Mouse (Mus musculus) G1E-ER4 (cell line): Measurements from ENCODE around the gene Hormad1. TPM values are rescaled to one million over a fixed set of nuclear protein-coding genes. Genes with fewer than 3 reads are reported as not detected.

ENCODE experiments used
- GATA1 ChIP-seq: IDR thresholded peaks from one replicate; pipeline ENCODE4 v1.8.0; 2012; ENCODE audit warnings: low read length, inconsistent platforms
- polyA plus RNA-seq: library from polyadenylated mRNA; stranded (reverse); fragments of >175 nt; gene quantifications from 2 replicates; pipeline ENCODE4 v1.2.3, GENCODE M21; 2012

The Hormad1 gene
- polyA plus RNA-seq, 1 experiment = not detected

DNA sequence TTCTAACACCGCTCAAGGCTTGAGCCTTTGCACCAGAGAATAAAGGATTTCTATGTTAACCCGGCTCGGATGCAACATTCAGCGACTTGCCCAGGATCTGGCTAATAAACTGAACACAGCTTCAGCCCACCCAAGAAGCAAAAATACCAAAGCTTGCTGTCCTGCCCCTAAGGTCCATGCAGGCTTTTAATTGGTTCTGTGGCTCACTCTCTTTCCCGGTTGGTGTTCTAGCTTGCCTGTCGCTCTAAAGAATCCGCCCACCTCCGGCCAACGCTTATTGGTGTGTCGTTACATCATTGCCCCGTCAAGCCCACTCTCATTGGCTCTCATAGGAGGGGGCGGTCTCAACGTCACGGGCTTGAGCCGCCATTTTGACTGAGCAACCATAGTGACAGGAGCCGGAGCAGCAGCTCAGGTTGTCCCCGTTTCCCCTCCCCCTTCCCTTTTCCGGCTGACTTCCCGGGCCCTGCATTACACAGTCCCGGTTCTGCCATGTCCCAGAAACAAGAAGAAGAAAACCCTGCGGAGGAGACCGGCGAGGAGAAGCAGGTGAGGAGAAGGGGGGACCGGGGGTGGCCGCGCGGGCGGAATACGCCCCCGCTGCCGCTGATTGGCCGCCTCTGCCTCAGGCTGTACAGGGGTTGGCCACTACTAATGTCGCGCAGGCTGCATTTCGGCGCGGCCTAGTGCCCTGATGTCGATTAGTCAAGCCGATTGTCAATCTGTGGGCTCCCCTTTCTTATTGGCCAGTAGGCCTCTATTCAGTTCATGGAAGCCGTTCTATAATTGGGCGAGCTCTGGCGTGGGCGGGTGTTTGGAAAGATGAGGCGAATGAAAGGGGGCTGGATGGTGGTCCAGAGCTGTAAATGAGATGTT is 65.4 kb downstream of the Hormad1 start, which contains the start of gene Ensa:
Gene Ensa (plus strand): TSS at position 366 of the 876 bp plus-strand sequence.
- TF ChIP-seq GATA1 = no peak

DNA sequence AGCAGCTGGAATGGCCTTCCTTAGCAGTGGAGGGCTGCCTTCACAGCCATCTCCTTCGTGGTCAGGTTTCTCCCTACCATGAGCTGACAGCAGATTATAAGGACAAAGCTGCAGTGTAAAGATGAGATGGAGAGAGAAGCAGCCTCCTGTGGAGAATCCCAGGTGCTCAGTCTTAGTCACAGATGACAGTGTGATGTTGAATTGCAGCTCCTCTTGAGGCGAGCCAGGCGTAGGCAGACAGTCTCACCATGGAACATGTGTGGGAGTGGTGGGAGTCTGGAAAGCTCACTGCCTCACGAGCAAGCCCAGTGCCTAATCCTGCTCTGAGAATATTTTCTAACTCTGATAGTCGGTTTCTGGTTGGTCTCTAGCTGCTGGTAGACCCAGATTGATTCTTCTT is 68.3 kb downstream of the Hormad1 start:
- TF ChIP-seq GATA1 = no peak

DNA sequence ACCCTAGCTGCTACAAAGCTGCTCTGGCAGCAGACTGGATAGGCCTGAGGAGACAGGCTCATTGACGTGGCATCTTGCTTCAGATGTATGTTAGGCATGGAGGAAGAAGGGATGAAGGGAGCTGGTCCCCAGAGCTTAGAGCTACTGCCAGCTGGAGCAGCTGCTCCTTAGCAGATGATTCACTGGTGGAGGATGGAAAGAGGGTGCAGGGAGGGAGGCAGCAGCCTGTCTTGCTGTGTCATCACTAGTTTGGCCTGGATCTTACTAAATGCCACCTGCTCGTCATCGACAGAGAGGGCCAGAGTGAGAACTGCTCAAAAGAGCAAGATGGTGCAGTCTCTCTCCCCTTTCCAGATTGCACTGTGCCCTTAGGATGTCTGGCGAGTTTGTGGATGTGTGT is 70.3 kb downstream of the Hormad1 start:
- no peak for TF ChIP-seq GATA1

DNA sequence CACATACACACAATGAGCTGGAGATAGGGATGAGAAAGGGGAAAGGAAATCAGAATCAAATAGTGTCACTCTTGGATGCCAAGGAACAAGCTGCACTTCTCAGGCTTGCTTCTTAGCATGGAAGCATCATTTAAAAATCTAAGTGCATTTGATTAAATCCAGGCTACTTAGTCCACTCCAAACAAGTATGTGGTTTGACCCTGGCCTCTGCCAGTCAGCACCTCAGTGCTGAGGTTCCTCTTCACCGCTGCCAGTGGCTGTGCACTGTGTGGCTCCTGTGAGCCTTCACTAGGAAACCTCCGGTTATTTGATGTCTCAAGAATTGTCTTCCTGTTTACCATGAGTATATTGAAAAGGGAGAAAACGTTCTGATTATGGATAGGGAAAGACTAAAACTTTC is 71.4 kb downstream of the Hormad1 start:
- TF ChIP-seq GATA1 = no peak

DNA sequence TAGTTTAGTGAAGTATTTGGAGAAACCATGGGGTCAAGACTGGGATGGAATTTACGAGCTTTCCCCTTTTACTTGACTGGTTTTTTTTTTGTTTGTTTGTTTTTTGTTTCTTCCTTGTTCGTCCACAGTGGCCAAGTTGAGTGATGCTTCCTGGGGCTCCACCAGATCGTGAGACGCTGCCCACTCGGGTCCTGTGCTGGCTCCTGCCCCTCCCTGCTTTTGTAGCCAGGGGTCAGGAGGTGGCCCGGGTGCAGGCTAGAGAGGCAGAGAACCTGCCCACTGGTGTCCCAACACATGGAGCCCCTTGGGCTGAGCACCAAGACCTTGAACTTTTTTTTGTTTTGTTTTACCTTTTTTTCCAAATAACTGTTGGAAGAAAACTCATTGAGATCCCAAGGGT is 71.8 kb downstream of the Hormad1 start:
- TF ChIP-seq GATA1 = no peak

DNA sequence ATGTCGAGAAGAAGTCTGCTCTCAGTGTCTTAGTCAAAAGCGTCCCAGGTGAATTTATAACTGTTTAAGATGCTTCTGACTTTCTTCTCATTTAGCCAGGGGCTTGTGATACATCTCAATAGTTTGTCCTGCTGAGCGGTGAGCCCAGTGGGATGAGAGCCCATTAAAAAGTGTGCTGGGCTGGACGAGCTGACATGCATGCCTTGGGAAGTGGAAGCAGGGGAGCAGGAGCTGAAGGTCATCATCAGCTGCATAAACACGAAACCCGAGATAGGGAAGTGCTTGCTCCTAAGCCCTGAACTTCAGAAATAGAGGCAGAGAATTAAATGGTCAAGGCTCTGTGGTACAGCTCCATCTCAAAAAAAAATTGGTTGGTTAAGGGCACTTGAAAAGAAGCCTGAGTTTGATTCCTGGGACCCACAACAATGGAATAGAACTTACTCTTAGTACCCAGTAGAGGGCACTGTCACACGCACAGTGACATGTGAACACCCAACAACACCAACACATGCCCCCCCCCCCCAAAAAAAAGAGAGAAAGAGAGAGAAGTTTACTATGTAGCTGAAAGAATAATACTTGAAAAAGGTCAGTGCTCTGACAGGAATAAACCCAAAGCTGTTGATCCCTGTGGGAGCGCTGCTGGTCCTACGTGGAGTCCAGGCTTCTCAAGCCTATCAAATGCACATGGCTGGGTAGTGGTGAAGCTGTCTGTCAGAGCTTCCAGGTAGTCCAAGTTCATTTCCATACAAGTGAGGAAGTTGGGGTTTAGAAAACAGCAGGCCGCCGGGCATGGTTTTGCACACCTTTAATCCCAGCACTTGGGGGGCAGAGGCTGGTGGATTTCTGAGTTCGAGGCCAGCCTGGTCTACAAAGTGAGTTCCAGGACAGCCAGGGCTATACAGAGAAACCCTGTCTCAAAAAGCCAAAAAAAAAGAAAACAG is 73.4 kb downstream of the Hormad1 start:
- no peak for TF ChIP-seq GATA1

DNA sequence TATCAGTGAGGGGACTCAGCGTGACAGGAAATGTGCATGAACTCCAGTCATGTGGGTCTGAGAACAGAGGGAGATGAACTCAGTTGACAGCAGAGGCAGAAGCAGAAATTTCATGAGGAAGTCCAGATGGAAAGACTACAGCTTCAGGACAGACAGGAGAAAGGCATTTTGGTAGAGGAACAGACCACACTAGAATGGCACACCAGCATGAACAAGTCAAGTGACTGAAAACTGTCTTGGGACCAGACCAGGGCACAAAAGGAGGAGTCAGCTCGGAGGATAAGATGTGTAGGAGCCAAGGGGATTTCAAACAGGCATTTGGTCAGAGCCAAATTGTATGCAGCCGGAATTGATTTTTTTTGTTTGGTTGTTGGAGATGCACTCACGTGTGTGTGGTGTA is 76.2 kb downstream of the Hormad1 start:
- no peak for TF ChIP-seq GATA1

DNA sequence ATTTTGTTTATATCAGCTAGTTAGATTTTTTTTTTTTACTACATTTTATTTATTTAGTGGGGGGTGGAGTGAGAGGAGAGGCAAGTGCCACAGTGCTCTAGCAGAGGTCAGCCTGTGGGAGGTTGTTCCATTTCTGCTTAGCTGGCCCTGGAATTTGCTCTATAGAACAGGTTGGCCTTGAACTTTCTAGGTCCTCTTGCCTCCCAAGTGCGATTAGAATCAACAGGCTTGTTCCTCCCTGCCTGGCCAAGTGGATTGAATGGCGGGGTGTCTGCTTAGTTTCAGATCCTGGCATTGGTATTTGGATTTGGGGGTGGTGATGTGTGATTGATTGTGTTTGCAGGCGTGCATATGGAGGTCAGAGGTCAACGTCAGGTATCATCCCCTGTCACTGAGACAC is 76.6 kb downstream of the Hormad1 start:
- no peak for TF ChIP-seq GATA1

Other genes starting within 250 kb of the Hormad1 start
- gene Cers2, start 244.9 kb upstream of the Hormad1 start, polyA plus RNA-seq = 461 and 746 TPM in 2 replicates
- gene Setdb1, start 202.5 kb upstream of the Hormad1 start, polyA plus RNA-seq = 54.7 and 74.2 TPM in 2 replicates
- gene 4930558C23Rik, start 156.8 kb upstream of the Hormad1 start, polyA plus RNA-seq = not detected in 2 replicates
- gene Arnt, start 125.3 kb upstream of the Hormad1 start, polyA plus RNA-seq = 49.7 and 51.0 TPM in 2 replicates
- not detected in 2 replicates for gene Ctsk, start 60.4 kb upstream of the Hormad1 start, polyA plus RNA-seq
- gene Ctss, start 32.9 kb upstream of the Hormad1 start, polyA plus RNA-seq = not detected in 2 replicates
- gene Golph3l, start 29.3 kb downstream of the Hormad1 start, polyA plus RNA-seq = 1.8 and 2.5 TPM in 2 replicates
- gene Ensa, start 65.3 kb downstream of the Hormad1 start, polyA plus RNA-seq = 26.3 and 26.9 TPM in 2 replicates
- 336 and 436 TPM in 2 replicates for gene Mcl1, start 99.1 kb downstream of the Hormad1 start, polyA plus RNA-seq
- gene Adamtsl4, start 128.2 kb downstream of the Hormad1 start, polyA plus RNA-seq = not detected in 2 replicates
- 13.3 and 13.4 TPM in 2 replicates for gene Ecm1, start 179.9 kb downstream of the Hormad1 start, polyA plus RNA-seq
- 30.7 and 60.5 TPM in 2 replicates for gene Tars2, start 200.5 kb downstream of the Hormad1 start, polyA plus RNA-seq